Mouse (Mus musculus): ENCODE data around the gene Adamts9. TPM values are rescaled to one million over a fixed set of nuclear protein-coding genes. Genes with fewer than 3 reads are reported as not detected.

Adamts9 gene
- total RNA-seq, 2 experiments from 2014 or later = 8.7 to 8.9 TPM

GRCm38 (mm10) chr6:92759616-92760015 is 183.7 kb downstream of the Adamts9 start:
- no peak for TF ChIP-seq CTCF (conservative IDR thresholded peaks at IDR 0.05)

GRCm38 (mm10) chr6:92755826-92756225 is 187.5 kb downstream of the Adamts9 start:
- no peak for DNase-seq (ENCODE audit: low spot score in 2 of 2)
- no peak for TF ChIP-seq CTCF (conservative IDR thresholded peaks at IDR 0.05)
- Histone ChIP-seq H3K27ac (no peak overlapping the region), H3K4me3 (no peak overlapping the region)

More at GRCm38 (mm10) chr6:92759616-92760015, 183.7 kb downstream of the Adamts9 start:
- no peak for DNase-seq (ENCODE audit: low spot score in 2 of 2)
- no peak overlapping the region for H3K4me3 ChIP-seq
- H3K27ac ChIP-seq = no peak overlapping the region

- Histone ChIP-seq H3K27ac (no peak overlapping the region), H3K4me3 (no peak overlapping the region)
- no peak for TF ChIP-seq CTCF (conservative IDR thresholded peaks at IDR 0.05)
- no peak for DNase-seq (ENCODE audit: low spot score in 2 of 2)
Measured at GRCm38 (mm10) chr6:92752737-92753136, 190.6 kb downstream of the Adamts9 start.

- no peak for DNase-seq (ENCODE audit: low spot score in 2 of 2)
- no peak overlapping the region for H3K27ac ChIP-seq
- no peak for TF ChIP-seq CTCF (conservative IDR thresholded peaks at IDR 0.05)
- H3K4me3 ChIP-seq = no peak overlapping the region
Measured at GRCm38 (mm10) chr6:92749420-92749819, 193.9 kb downstream of the Adamts9 start.

- DNase-seq (ENCODE audit: low spot score in 2 of 2) = peak; percentile 77 to 90
- H3K4me3 ChIP-seq = peak overlapping the region; percentile 47
- peak; percentile 88 for TF ChIP-seq CTCF (conservative IDR thresholded peaks at IDR 0.05)
Measured at GRCm38 (mm10) chr6:92743605-92744004, 199.7 kb downstream of the Adamts9 start.

GRCm38 (mm10) chr6:92737116-92737515 is 206.2 kb downstream of the Adamts9 start:
- Histone ChIP-seq H3K27ac (no peak overlapping the region), H3K4me3 (no peak overlapping the region)
- no peak for DNase-seq (ENCODE audit: low spot score in 2 of 2)
- TF ChIP-seq CTCF (conservative IDR thresholded peaks at IDR 0.05) = no peak

More at GRCm38 (mm10) chr6:92743605-92744004, 199.7 kb downstream of the Adamts9 start:
- H3K27ac ChIP-seq = 0 out of 2 replicates have a peak overlapping the region, but pooled peaks have one; percentile 32

GRCm38 (mm10) chr6:92733651-92734050 is 209.6 kb downstream of the Adamts9 start:
- no peak for DNase-seq (ENCODE audit: low spot score in 2 of 2)
- Histone ChIP-seq H3K27ac (no peak overlapping the region), H3K4me3 (no peak overlapping the region)
- TF ChIP-seq CTCF (conservative IDR thresholded peaks at IDR 0.05) = no peak

- Histone ChIP-seq H3K4me3 (peak overlapping the region; percentile 18; the same call in 1 of the 2 replicates), H3K27ac (peak overlapping the region; percentile 92)
- peak in 1 of 2 experiments; percentile 49 for DNase-seq (ENCODE audit: low spot score in 2 of 2)
- no peak for TF ChIP-seq CTCF (conservative IDR thresholded peaks at IDR 0.05)
Measured at GRCm38 (mm10) chr6:92728514-92728913, 214.8 kb downstream of the Adamts9 start.

GRCm38 (mm10) chr6:92728084-92728483 is 215.2 kb downstream of the Adamts9 start:
- H3K4me3 ChIP-seq = peak overlapping the region; percentile 18; the same call in 1 of the 2 replicates
- TF ChIP-seq CTCF (conservative IDR thresholded peaks at IDR 0.05) = peak; percentile 90
- H3K27ac ChIP-seq = peak overlapping the region; percentile 92
- peak; percentile 85 to 96 for DNase-seq (ENCODE audit: low spot score in 2 of 2)

- no peak overlapping the region for H3K4me3 ChIP-seq
- peak; percentile 38 to 54 for DNase-seq (ENCODE audit: low spot score in 2 of 2)
- H3K27ac ChIP-seq = peak overlapping the region; percentile 75
- TF ChIP-seq CTCF (conservative IDR thresholded peaks at IDR 0.05) = no peak
Measured at GRCm38 (mm10) chr6:92727351-92727986, 215.8 kb downstream of the Adamts9 start.

- DNase-seq (ENCODE audit: low spot score in 2 of 2) = no peak
- no peak for TF ChIP-seq CTCF (conservative IDR thresholded peaks at IDR 0.05)
- H3K4me3 ChIP-seq = no peak overlapping the region
- no peak overlapping the region for H3K27ac ChIP-seq
Measured at GRCm38 (mm10) chr6:92726121-92726520, 217.2 kb downstream of the Adamts9 start.

GRCm38 (mm10) chr6:92724394-92724793 is 218.9 kb downstream of the Adamts9 start:
- Histone ChIP-seq H3K4me3 (no peak overlapping the region), H3K27ac (no peak overlapping the region)
- TF ChIP-seq CTCF (conservative IDR thresholded peaks at IDR 0.05) = no peak
- no peak for DNase-seq (ENCODE audit: low spot score in 2 of 2)

Other genes with a start within 250 kb of the Adamts9 start
- 100 to 1,000 TPM; 208 to 212 TPM for gene Prickle2, start 237.3 kb downstream of the Adamts9 start, total RNA-seq (2021)
- gene A730049H05Rik, start 127.0 kb downstream of the Adamts9 start, total RNA-seq (2021) = under 1 TPM; 0.15 to 0.27 TPM
- gene Gm15737, start 74.1 kb downstream of the Adamts9 start, total RNA-seq (2021) = not detected